Mouse (Mus musculus) E14TG2a.4 (cell line): ENCODE measurements at regions not wholly inside any gene's neighbourhood (a gene's known extent, or its start where the extent isn't known, plus 50 kb on each side); places are given as distances from the start of the nearest gene placed in this dataset.

Experiments
- H3K27me3 ChIP-seq: 2 replicates; pipeline ENCODE4 v1.6.1; 2014; ENCODE audit warnings: low read length, control low read depth; ENCODE audit not compliant: insufficient read depth
- H3K36me3 ChIP-seq: 2 replicates; pipeline ENCODE4 v1.6.1; 2014; ENCODE audit warnings: low read length, control low read depth; ENCODE audit not compliant: insufficient read depth
- H3K4me1 ChIP-seq: replicated peaks from 2 replicates; pipeline ENCODE4 v1.6.1; 2014; ENCODE audit warnings: low read depth, low read length, control low read depth
- H3K4me3 ChIP-seq: replicated peaks from 2 replicates; pipeline ENCODE4 v1.5.1; 2014; ENCODE audit warnings: mild to moderate bottlenecking, low read length
- H3K9me3 ChIP-seq: 2 replicates; pipeline ENCODE4 v1.6.1; 2014; ENCODE audit warnings: low read length, control low read depth
- CTCF ChIP-seq: conservative IDR thresholded peaks from 2 replicates; pipeline ENCODE4 v1.5.1; 2014; ENCODE audit warnings: low read length
- NANOG ChIP-seq: IDR thresholded peaks from 2 replicates; pipeline ENCODE4 v1.6.1; 2014; ENCODE audit warnings: borderline replicate concordance, low read length, mixed read lengths
- POU5F1 ChIP-seq: IDR thresholded peaks from 2 replicates; pipeline ENCODE4 v1.6.1; 2014; ENCODE audit warnings: low read length, borderline replicate concordance

DNA sequence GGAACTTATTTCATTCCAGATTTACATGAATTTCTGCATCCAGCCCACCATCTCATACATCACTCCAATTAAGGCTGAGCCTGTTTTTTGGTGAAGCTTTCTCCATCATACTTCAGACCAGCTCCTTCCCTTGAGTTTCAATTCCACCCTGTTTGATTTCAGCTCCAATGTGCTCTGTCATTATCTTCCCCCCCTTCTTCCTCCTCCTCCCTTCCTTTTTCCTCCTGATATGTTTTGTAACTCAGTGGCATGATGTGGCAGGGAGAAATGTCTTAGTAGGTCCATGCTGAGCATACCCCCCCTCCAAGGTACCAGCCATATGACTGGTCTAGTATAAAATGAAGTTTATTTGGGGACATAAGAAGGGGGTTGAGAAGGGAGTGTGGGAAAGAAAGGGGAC is 420.8 kb downstream of the Atp23 start:
- TF ChIP-seq CTCF, result no peak
- no peak for TF ChIP-seq NANOG
- TF ChIP-seq POU5F1, result no peak
- Histone ChIP-seq H3K4me1 (no peaks in the 10 kb centered on the region), H3K4me3 (no peak overlapping the region), H3K36me3 (no peaks in the 10 kb centered on the region), H3K9me3 (peaks cover 10% of the 10 kb centered on the region), H3K27me3 (no peaks in the 10 kb centered on the region)

DNA sequence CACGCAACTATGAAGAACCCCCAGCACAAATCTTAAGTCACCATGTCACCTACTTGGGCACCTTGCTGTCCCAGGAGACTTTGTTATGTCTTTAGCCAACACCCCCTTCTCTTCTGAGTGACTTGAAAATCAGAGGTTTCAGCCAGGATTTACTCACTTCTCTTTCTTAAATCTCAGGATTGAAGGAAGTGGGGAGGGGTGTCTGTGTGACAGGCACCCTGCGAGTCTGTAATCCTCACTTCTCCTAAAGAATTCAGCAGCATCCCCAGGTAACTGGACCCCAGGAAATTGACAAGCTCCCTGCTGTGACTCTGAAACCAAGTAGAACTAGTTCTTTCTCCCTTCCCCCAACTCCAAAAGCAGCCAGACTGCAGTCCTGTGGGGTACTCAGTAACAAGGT is 421.4 kb downstream of the Atp23 start:
- Histone ChIP-seq H3K27me3 (no peaks in the 10 kb centered on the region), H3K4me1 (no peaks in the 10 kb centered on the region), H3K4me3 (no peak overlapping the region), H3K36me3 (no peaks in the 10 kb centered on the region), H3K9me3 (peaks cover 15% of the 10 kb centered on the region)
- no peak for TF ChIP-seq NANOG
- no peak for TF ChIP-seq CTCF
- TF ChIP-seq POU5F1, result no peak

DNA sequence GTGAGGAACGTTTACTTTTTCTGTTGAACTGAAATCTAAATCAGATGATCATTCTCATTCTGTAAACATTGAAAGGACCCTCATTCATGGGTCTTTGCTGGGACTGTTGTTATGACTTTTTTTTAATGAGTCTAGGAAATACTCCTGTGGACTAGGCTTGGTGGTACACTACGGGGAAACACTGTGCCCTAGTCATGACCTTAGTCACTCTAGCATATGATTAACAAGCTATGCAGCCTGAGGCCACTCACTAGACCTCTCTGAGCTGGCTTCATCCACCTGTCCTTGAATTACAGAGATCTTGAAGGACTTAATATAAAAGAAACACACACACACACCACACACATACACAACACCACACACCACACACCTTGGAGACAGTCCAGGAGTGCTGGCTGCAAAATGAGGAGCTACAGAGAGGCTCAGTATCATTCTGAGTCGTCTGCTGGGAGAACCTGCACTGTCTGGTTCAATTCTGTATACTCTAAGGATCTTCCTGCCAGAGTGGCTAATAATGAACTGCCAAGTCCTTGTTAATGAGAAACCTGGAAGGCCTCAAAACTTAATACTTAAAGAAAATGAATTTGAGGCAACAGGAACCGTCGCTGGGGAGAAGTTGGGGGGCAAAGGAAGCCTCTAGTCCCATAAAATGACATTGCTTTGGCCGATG is 428.0 kb downstream of the Atp23 start:
- TF ChIP-seq NANOG (no peak), POU5F1 (no peak), CTCF (no peak)
- H3K4me3 ChIP-seq, result no peak overlapping the region
- no peaks in the 10 kb centered on the region for H3K4me1 ChIP-seq
- no peaks in the 10 kb centered on the region for H3K27me3 ChIP-seq
- peaks cover 5% of the 10 kb centered on the region; the same call in 1 of the 2 replicates for H3K9me3 ChIP-seq
- no peaks in the 10 kb centered on the region for H3K36me3 ChIP-seq

DNA sequence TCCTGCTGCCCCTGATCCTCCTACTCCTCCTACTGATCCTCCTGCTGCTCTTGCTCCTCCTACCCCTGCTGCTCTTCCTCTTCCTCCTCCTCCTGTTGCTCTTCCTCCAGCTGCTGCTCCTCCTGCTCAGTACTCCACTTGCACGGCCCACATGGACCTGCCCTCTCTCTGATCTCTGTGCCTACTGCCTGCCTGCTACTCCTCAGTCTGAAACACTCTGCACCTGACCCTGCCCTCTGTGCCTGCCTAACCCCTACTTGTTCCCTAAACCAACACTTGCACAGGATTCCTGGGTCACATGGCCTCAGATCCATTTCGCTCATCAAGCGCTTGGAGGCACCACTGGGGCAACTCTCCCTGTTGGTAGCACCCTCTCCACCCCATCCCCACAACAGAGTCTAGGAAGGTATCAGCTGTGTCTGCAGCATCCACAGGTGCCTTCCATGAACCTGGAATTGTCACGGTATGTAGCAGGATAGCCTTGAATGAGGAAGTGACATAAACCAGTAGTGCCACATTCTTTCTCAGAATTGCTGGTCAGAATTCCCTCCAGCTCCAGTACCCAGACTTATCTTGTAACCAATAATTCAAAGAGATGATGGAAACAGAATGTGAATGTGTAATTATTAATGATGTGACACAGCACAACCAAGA is 430.2 kb downstream of the Atp23 start:
- Histone ChIP-seq H3K4me1 (no peaks in the 10 kb centered on the region), H3K36me3 (no peaks in the 10 kb centered on the region), H3K9me3 (peaks cover 17% of the 10 kb centered on the region), H3K4me3 (no peak overlapping the region), H3K27me3 (no peaks in the 10 kb centered on the region)
- TF ChIP-seq NANOG (no peak), CTCF (no peak), POU5F1 (no peak)

DNA sequence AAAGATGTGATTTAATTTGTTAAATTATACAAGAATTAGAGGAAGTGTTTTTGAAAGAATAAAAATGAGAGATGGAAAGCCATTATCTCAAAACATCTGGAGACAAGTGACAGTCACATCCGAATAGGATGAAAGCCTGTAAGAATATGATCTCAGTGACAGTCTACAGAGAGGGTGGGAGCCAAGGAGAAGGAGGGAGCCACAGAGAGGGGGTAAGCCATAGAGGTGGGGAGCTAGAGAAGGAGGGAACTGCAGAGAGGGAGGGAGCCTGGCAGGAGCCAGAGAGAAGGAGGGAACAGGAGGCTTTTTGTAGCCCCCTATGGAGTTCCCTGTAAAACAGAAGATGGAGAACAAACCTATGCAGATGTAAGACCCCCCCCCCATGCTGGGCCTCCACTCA is 438.4 kb downstream of the Atp23 start:
- Histone ChIP-seq H3K9me3 (peaks cover 15% of the 10 kb centered on the region), H3K27me3 (no peaks in the 10 kb centered on the region), H3K4me1 (no peaks in the 10 kb centered on the region), H3K36me3 (no peaks in the 10 kb centered on the region), H3K4me3 (no peak overlapping the region)
- TF ChIP-seq NANOG, result no peak

DNA sequence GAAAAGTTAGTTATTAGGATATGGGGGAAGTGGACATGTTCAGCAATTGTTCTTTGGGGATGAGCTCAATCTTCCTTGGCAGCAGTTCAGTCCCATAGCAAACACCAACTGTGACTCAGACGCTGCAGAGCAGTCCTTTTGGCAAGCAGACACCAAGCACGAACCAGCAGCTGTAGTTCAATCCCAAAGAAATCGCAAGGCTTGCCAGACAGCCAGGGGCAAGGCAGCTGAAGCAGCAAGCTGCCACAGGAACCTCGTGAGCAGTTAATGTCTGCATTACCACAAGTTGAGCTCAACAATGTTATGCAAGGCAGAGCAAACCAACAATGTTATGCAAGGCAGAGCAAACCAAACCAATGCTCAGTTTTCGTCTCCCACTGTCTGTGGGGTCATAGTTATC is 442.6 kb downstream of the Atp23 start:
- no peak overlapping the region for H3K4me3 ChIP-seq

DNA sequence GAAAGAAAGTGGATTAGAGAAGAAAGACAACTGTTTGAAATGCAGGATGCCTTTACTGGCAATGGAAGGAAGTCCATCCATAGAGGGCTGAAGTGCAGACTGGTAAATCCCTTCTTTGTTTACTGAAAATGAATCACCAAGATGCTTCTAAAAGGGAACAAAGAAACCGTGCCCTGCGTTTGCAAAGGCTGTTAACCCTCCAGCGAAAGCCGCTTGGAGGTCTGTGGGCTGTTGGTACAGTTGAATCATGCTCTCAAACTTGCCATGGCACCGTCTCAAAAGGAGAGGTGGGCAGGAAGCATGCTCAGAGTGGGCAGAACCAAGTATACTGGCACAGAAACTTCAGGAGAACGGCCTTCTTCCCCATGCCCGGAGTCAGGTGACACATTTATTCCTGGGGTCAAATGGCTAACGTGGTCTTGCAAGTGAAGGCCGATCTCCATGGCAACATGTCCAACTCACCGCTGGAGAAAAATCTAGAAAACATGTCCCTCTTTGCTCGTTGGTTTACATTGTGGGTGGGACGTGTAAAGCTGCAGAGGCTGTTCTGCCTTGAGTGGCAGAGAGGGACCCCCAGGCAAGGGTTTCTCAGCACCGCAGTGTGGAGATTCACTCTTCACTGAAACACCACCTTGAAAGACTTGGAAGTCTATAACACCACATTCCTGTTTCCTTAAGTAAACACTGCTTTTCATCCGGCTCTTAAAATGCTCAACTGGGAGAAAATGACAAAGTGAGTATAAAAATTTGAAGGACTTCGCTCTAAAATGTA is 448.2 kb downstream of the Atp23 start:
- Histone ChIP-seq H3K9me3 (peaks cover 4% of the 10 kb centered on the region; the same call in 1 of the 2 replicates), H3K4me1 (no peaks in the 10 kb centered on the region)

More for the DNA sequence above, 442.6 kb downstream of the Atp23 start:
- no peaks in the 10 kb centered on the region for H3K27me3 ChIP-seq
- no peaks in the 10 kb centered on the region for H3K4me1 ChIP-seq
- H3K9me3 ChIP-seq, result peaks cover 11% of the 10 kb centered on the region; the same call in 1 of the 2 replicates
- no peak for TF ChIP-seq POU5F1
- no peak for TF ChIP-seq NANOG
- TF ChIP-seq CTCF, result no peak
- no peaks in the 10 kb centered on the region for H3K36me3 ChIP-seq

DNA sequence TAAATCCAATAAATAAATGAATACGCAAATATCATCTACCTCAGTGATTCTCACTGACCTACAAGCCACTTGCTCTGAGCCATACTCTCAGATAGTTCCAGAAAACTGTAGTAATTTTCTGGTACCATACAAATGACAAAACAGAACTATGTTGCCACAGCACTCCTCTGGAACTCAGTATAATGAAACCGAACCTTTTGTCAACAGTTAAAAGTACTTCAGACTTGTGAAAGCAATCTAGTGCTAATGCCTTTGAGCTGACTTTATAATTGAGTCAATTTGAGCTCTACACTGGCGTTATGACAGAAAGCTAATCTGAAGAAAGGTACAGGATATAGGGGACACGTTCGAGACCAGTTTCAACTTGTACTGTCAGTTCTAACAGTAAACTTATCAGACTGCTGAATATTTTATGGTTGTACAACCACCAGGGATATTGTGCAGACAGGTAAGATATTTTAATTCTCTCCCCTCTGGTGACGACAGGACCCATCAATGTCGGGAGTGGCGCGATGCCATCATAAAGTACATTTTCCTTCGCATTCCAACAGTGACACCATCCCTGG is 449.0 kb downstream of the Atp23 start:
- no peak for TF ChIP-seq NANOG
- no peak for TF ChIP-seq CTCF
- TF ChIP-seq POU5F1, result no peak
- H3K9me3 ChIP-seq, result peaks cover 4% of the 10 kb centered on the region; the same call in 1 of the 2 replicates
- H3K4me1 ChIP-seq, result no peaks in the 10 kb centered on the region
- H3K27me3 ChIP-seq, result no peaks in the 10 kb centered on the region
- H3K4me3 ChIP-seq, result no peak overlapping the region
- H3K36me3 ChIP-seq, result no peaks in the 10 kb centered on the region

More for the DNA sequence above, 448.2 kb downstream of the Atp23 start:
- Histone ChIP-seq H3K27me3 (no peaks in the 10 kb centered on the region), H3K36me3 (no peaks in the 10 kb centered on the region), H3K4me3 (no peak overlapping the region)
- TF ChIP-seq NANOG (no peak), CTCF (no peak), POU5F1 (no peak)
